Mouse (Mus musculus): ENCODE measurements around the gene Lmcd1. TPM values are rescaled to one million over a fixed set of nuclear protein-coding genes. Genes with fewer than 3 reads are reported as not detected.

Gene Lmcd1
- polyA plus RNA-seq, 1 experiment from 2014 or later = 26.6 TPM

GRCm38 (mm10) chr6:112325213-112325612, 51.7 kb downstream of the Lmcd1 start:
- Histone ChIP-seq H3K9ac (no peak overlapping the region), H3K4me2 (no peak overlapping the region), H3K27me3 (no peaks in the 10 kb centered on the region), H3K4me1 (peaks cover 7% of the 10 kb centered on the region), H3K4me3 (no peak overlapping the region), H3K9me3 (no peaks in the 10 kb centered on the region), H3K36me3 (0 out of 2 replicates have a peak, but pooled peaks cover 2% of the 10 kb centered on the region), H3K27ac (no peak overlapping the region)
- WGBS = 87% methylated on average over 3 of the region's 3 CpGs
- no peak for ATAC-seq (ENCODE audit: insufficient number of reproducible peaks, low FRiP score, low TSS enrichment, low read depth)

GRCm38 (mm10) chr6:112327793-112328192, 54.2 kb downstream of the Lmcd1 start:
- Histone ChIP-seq H3K9ac (no peak overlapping the region), H3K27ac (no peak overlapping the region), H3K4me3 (no peak overlapping the region), H3K27me3 (no peaks in the 10 kb centered on the region), H3K9me3 (no peaks in the 10 kb centered on the region), H3K4me1 (no peaks in the 10 kb centered on the region), H3K4me2 (no peak overlapping the region), H3K36me3 (0 out of 2 replicates have a peak, but pooled peaks cover 2% of the 10 kb centered on the region)
- no peak for ATAC-seq (ENCODE audit: insufficient number of reproducible peaks, low FRiP score, low TSS enrichment, low read depth)
- WGBS = 74% methylated on average over 5 of the region's 5 CpGs

DNA sequence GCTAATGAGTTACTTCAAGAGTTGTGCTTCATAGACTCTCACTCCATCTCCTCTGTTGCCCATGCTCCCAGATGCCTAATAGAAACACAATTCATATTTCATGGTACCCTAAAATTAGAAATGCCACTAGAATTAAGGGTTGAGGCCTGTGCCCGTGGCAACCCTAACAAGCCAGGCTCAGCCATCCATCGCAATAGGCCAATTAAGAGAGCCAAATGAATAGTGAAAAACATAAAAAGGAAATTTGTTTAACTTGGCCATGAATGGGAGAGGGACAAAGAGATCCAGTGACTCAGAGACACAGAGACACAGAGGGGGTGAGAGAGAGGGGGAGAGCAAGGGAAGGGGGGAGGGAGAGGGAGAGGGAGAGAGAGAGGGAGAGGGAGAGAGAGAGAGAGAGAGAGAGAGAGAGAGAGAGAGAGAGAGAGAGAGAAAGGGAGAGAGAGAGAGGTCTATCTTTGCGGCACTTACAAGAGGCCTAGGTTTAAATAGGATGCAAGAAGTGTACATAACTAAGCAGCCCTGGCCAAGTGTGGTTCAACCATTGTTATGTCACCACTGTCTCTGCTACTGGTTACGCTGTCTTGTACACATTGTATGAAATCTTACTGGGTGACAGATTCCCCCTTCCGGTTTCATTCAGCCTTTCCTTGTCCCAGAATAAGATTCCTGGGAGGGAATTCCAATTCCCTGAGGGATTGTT, 57.1 kb downstream of the Lmcd1 start:
- Histone ChIP-seq H3K27me3 (no peaks in the 10 kb centered on the region), H3K4me3 (no peak overlapping the region), H3K9ac (no peak overlapping the region), H3K36me3 (0 out of 2 replicates have a peak, but pooled peaks cover 2% of the 10 kb centered on the region), H3K4me2 (no peak overlapping the region), H3K4me1 (no peaks in the 10 kb centered on the region), H3K9me3 (no peaks in the 10 kb centered on the region), H3K27ac (no peak overlapping the region)
- no peak for ATAC-seq (ENCODE audit: insufficient number of reproducible peaks, low FRiP score, low TSS enrichment, low read depth)
- WGBS = 88% methylated on average over 5 of the region's 5 CpGs

GRCm38 (mm10) chr6:112331223-112331598, 57.7 kb downstream of the Lmcd1 start:
- WGBS = 61% methylated on average over 6 of the region's 6 CpGs
- Histone ChIP-seq H3K27me3 (no peaks in the 10 kb centered on the region), H3K9me3 (no peaks in the 10 kb centered on the region), H3K4me2 (no peak overlapping the region), H3K4me1 (no peaks in the 10 kb centered on the region), H3K27ac (no peak overlapping the region), H3K36me3 (0 out of 2 replicates have a peak, but pooled peaks cover 2% of the 10 kb centered on the region), H3K4me3 (no peak overlapping the region), H3K9ac (no peak overlapping the region)
- no peak for ATAC-seq (ENCODE audit: insufficient number of reproducible peaks, low FRiP score, low TSS enrichment, low read depth)

- H3K36me3 ChIP-seq = 0 out of 2 replicates have a peak, but pooled peaks cover 2% of the 10 kb centered on the region
- no peaks in the 10 kb centered on the region for H3K9me3 ChIP-seq
- H3K27me3 ChIP-seq = no peaks in the 10 kb centered on the region
- no peaks in the 10 kb centered on the region for H3K4me1 ChIP-seq
- H3K27ac ChIP-seq = no peak overlapping the region
- 74% methylated on average over 5 of the region's 5 CpGs for WGBS
- H3K4me2 ChIP-seq = no peak overlapping the region
- ATAC-seq (ENCODE audit: insufficient number of reproducible peaks, low FRiP score, low TSS enrichment, low read depth) = no peak
- no peak overlapping the region for H3K4me3 ChIP-seq
- H3K9ac ChIP-seq = no peak overlapping the region
Observed at GRCm38 (mm10) chr6:112333930-112334329, 60.4 kb downstream of the Lmcd1 start.

DNA sequence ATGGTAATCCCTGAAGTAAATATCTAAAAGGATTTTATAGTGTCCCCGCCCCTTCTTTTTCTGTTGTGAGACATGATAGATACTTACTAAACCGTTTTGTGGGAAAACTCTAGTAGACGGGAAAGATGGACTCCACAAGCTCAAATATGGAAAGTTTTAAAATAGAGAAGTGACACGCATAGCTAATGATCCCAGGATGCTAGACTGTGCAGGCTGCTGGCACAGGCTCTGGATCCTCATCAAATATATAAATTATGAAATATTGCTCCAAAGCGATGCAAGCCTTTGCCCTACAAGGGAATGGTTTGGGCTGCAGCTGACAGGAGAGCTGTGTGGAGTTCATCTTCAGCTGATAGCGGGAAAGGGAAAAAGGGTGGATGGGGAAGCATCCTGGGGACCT, 64.1 kb downstream of the Lmcd1 start:
- H3K9me3 ChIP-seq = no peaks in the 10 kb centered on the region
- no peak overlapping the region for H3K27ac ChIP-seq
- H3K9ac ChIP-seq = no peak overlapping the region
- no peaks in the 10 kb centered on the region for H3K27me3 ChIP-seq
- H3K4me3 ChIP-seq = no peak overlapping the region
- H3K36me3 ChIP-seq = no peaks in the 10 kb centered on the region
- no peak overlapping the region for H3K4me2 ChIP-seq
- 62% methylated on average over 6 of the region's 6 CpGs for WGBS
- no peak for ATAC-seq (ENCODE audit: insufficient number of reproducible peaks, low FRiP score, low TSS enrichment, low read depth)
- H3K4me1 ChIP-seq = no peaks in the 10 kb centered on the region

- Histone ChIP-seq H3K4me2 (no peak overlapping the region), H3K9ac (no peak overlapping the region), H3K9me3 (no peaks in the 10 kb centered on the region), H3K27me3 (no peaks in the 10 kb centered on the region), H3K4me1 (no peaks in the 10 kb centered on the region), H3K36me3 (no peaks in the 10 kb centered on the region), H3K27ac (no peak overlapping the region), H3K4me3 (no peak overlapping the region)
- WGBS = 78% methylated on average over 4 of the region's 4 CpGs
- ATAC-seq (ENCODE audit: insufficient number of reproducible peaks, low FRiP score, low TSS enrichment, low read depth) = no peak
Observed at GRCm38 (mm10) chr6:112339016-112339415, 65.5 kb downstream of the Lmcd1 start.

- ATAC-seq (ENCODE audit: insufficient number of reproducible peaks, low FRiP score, low TSS enrichment, low read depth) = no peak
- H3K36me3 ChIP-seq = no peaks in the 10 kb centered on the region
- no peak overlapping the region for H3K4me3 ChIP-seq
- no peaks in the 10 kb centered on the region for H3K9me3 ChIP-seq
- no peak overlapping the region for H3K4me2 ChIP-seq
- no peak overlapping the region for H3K9ac ChIP-seq
- no peaks in the 10 kb centered on the region for H3K27me3 ChIP-seq
- 93% methylated on average over 4 of the region's 4 CpGs for WGBS
- no peak overlapping the region for H3K27ac ChIP-seq
- no peaks in the 10 kb centered on the region for H3K4me1 ChIP-seq
Observed at GRCm38 (mm10) chr6:112350452-112350851, 76.9 kb downstream of the Lmcd1 start.

DNA sequence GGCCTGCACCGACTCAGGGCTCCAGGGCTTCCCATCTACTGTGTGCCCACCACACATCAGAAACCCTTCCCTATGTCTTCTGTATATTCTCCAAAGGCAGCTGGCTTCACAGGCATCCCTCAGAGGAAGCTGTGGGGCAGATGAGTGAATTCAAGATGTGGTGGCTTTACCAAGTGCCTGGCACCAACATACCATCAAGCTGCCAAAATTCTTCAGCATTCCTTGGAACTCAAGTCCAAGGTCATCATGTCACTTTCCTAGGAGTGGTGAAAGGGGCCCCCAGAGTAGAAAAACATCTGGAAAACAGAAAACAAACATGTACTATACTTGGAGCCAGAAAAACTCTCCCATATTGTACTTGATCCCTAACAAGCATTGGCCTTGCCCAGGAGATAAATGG, 85.8 kb downstream of the Lmcd1 start:
- H3K36me3 ChIP-seq = no peaks in the 10 kb centered on the region
- H3K9ac ChIP-seq = no peak overlapping the region
- H3K27me3 ChIP-seq = no peaks in the 10 kb centered on the region
- no peaks in the 10 kb centered on the region for H3K9me3 ChIP-seq
- WGBS = 80% methylated on average over 1 of the region's 1 CpGs
- H3K4me3 ChIP-seq = no peak overlapping the region
- no peak overlapping the region for H3K27ac ChIP-seq
- no peaks in the 10 kb centered on the region for H3K4me1 ChIP-seq
- no peak for ATAC-seq (ENCODE audit: insufficient number of reproducible peaks, low FRiP score, low TSS enrichment, low read depth)
- no peak overlapping the region for H3K4me2 ChIP-seq

- H3K9ac ChIP-seq = no peak overlapping the region
- no peak overlapping the region for H3K27ac ChIP-seq
- ATAC-seq (ENCODE audit: insufficient number of reproducible peaks, low FRiP score, low TSS enrichment, low read depth) = no peak
- H3K4me1 ChIP-seq = no peaks in the 10 kb centered on the region
- WGBS = 75% methylated on average over 8 of the region's 8 CpGs
- no peaks in the 10 kb centered on the region for H3K9me3 ChIP-seq
- H3K36me3 ChIP-seq = no peaks in the 10 kb centered on the region
- no peaks in the 10 kb centered on the region for H3K27me3 ChIP-seq
- H3K4me2 ChIP-seq = no peak overlapping the region
- no peak overlapping the region for H3K4me3 ChIP-seq
Observed at GRCm38 (mm10) chr6:112360676-112361075, 87.1 kb downstream of the Lmcd1 start.

- H3K27ac ChIP-seq = no peak overlapping the region
- no peaks in the 10 kb centered on the region for H3K4me1 ChIP-seq
- no peak overlapping the region for H3K9ac ChIP-seq
- no peak overlapping the region for H3K4me2 ChIP-seq
- no peaks in the 10 kb centered on the region for H3K36me3 ChIP-seq
- ATAC-seq (ENCODE audit: insufficient number of reproducible peaks, low FRiP score, low TSS enrichment, low read depth) = no peak
- 35% methylated on average over 6 of the region's 6 CpGs for WGBS
- no peak overlapping the region for H3K4me3 ChIP-seq
- no peaks in the 10 kb centered on the region for H3K27me3 ChIP-seq
- no peaks in the 10 kb centered on the region for H3K9me3 ChIP-seq
Observed at GRCm38 (mm10) chr6:112362349-112362958, 88.9 kb downstream of the Lmcd1 start.

DNA sequence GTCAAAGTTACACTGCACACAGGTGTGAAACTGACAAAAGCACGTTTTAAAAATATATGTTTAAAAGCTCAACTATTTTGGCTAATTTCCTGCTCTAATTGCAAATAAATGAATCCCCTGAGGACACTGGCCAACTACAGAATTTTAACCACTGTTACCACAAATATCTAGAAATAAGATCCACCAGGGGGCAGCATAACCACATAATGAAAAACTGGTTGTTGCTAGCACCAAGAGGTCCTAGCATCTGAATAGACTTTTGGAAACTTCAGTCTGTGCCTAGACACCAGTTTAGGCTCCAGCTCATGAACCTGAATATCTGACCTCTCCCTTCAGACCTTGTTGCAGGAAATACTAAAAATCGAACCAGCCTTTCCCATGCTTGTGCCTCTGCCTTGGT, 91.0 kb downstream of the Lmcd1 start:
- Histone ChIP-seq H3K4me1 (no peaks in the 10 kb centered on the region), H3K9ac (no peak overlapping the region), H3K27me3 (no peaks in the 10 kb centered on the region), H3K27ac (no peak overlapping the region), H3K4me3 (no peak overlapping the region), H3K4me2 (no peak overlapping the region), H3K9me3 (no peaks in the 10 kb centered on the region), H3K36me3 (no peaks in the 10 kb centered on the region)
- 38% methylated on average over 2 of the region's 2 CpGs for WGBS
- ATAC-seq (ENCODE audit: insufficient number of reproducible peaks, low FRiP score, low TSS enrichment, low read depth) = no peak

All from limb, embryonic 15.5 days (tissue).